Mouse (Mus musculus) lung, postnatal 10 days (tissue): ENCODE results near the gene Ccdc32.
"Not testable (repeated sequence)": the region's sequence is repeated elsewhere in the genome, so short reads cannot be mapped to it uniquely, and the experiment has no call there.

Experiments
- DNase-seq: peaks from one replicate; pipeline ENCODE4 v3.0.0; 2021

Gene Ccdc32

DNA sequence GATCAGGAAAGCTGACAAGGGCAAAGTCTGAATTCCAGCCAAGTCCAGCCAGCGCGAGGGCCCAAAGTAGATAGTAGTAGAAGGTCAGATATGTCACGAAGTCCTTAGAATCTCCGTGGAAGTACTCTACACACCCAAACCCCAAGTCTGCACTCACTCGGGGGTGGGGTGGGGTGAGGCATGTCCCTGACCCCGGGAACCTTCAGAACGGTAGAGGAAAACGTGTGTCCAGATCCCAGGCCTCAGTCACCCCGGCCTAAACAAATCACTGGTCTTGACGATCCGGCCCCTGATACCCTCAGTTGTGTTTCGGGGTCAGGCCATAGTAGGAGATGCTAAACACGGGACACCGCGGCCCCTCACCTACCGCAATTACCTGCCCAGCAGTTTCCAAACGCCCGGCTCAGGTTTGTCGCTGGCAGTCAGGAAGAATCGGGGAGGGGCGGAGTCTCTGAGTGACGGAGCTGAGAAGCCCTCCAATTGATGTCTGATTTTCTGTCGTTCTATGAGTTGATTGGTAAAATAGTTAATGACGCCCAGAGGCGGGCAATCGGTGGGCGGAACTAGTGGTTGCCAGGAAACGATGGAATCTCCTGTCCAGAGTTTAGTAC is at the start of gene Ccdc32:
Gene Ccdc32, minus strand, starts transcription at position 453 of the 611 bp plus-strand sequence.
- peak; percentile 99 for DNase-seq

DNA sequence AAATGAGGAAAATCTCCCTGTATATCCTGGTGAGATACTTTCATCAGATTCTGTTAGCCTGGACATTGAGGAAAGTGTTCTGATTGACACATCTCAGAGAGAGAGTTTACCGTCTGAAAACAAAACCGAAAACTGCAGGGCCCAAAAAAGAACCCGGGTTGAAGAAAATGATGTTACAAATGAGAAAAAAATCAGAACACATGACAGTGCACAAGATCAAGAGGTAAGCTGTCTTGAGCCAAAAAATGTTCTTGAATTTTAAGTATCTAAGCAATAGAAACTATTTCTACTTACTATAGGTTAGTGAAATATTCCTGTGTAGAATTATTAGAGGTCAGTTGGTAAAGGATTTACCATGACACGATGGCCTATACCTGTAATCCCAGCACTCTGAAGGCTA is 43.2 kb upstream of the Ccdc32 start:
- no peak for DNase-seq

DNA sequence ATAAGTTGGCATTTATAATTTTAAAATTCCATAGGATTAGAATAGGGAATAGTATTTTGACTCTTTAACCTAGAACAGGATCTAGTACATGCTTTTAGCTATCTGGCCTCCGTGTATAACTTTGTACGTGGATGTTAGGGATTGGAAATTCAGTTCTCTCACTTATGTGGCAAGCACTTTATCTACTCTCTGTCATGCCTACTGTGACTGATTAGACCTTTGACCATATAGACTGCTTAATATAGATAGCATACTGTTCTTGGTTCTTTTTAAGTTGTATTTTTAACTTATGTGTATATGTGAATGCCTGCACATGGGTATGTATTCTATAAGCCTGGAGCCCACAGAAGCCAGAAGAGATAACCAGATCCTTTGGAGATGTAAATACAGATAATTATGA is 30.9 kb upstream of the Ccdc32 start:
- DNase-seq: no peak

DNA sequence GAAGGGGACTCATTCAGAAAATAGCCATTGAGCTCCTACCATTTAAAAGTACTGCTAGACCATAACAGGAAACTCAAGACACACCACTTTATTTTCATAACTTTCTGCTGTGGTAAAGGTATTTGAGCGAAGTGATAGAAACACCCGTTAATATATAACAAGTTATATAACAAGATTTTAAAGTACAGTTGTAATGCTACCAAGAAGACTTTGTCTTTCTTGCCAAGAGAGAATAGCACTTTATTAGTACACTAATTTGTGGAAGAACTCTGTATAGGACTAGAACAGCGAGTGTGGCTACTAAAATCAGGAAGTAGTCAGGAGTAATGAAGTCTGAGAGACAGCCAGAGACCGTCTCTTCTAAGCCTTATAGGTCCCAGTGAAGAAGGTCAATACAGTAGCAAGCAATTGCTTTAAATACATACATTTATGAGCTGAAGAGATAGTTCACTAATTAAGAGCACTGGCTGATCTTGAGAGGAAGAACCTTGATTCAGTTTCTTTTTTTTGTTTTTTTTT is 21.0 kb upstream of the Ccdc32 start:
- no peak for DNase-seq

DNA sequence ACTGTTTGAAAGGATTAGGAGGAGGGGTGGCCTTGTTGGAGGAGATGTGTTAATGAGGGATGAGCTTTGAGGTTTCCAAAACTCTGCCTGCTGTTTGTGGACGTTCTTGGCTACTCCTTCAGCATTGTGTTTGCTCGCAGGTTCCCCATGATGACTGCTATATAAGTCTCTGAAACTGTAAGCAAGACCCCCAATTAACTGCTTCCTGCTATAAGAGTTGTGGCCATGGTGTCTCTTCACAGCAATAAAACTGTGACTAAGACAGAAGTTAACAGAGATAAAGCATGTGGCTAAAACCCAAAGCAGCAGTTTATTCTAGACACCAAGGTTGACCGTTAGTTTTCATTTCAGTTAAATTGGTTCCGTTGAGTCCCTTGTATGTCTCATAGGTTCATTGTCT is 18.7 kb upstream of the Ccdc32 start:
- DNase-seq: no peak

DNA sequence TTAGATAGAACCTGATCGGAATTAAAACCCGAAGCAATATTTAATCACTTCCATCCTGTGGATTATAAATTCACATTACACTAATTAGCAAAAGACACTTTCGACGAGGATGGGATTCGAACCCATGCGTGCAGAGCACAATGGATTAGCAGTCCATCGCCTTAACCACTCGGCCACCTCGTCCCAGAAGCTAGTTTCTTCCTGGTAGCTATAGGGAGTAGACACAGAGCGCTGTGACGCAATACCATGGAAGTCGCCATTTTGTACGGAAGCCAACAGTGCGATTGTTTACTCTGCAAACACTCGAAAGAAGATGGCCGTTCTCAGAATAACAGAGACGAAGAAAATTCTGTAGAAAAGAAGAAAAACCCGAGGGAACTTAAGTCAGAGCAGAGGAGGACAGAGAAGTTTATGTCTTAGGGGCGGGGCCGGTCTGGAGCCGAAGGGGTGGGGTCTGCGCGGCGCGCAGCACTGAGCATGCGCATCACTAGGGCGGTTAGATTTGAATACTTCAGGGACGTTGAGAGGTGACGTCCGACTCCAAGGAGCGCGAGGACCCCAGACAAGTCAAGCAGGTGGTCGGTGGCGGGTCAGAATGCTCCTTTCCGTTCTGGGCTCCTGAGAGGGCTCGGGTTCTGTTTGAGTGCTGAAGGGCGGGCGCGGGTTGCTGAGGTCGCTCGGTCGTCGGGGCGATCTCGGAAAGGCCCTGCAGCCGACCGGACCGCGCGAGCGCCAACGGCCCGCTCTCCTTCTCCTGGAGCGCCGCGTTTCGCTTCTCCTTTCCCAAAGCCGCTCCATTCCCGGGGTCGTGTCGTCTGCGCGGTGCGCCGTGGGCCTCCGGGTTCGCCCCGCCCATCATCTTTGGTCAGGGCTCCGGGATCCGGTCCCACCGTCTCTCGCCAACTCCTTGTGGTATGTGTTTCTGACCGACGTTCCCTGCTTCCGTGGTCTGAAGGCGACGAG is 17.7 kb upstream of the Ccdc32 start, which contains the start of gene Knl1:
Gene Knl1, plus strand, starts transcription at position 471 of the 963 bp plus-strand sequence.
- DNase-seq: peak; percentile 97

DNA sequence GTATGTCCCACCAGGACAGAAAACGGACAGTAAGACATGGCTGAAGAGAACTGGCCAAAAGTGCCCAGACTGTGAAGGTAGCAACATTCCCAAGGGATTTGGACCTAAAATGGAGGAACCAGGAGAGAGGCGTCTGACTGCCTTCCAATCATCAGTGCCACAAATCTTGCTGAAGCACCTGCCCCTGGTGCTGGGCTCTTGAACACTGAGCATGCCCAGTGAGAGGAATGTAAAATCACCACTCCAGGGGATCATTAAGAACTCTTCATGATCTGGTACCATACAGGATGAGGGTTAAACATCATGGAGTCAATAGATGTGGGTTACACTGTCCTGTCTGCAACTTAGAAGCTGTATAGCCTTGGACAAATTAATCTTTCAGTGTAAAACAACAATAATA is 16.0 kb upstream of the Ccdc32 start:
- DNase-seq: no peak

DNA sequence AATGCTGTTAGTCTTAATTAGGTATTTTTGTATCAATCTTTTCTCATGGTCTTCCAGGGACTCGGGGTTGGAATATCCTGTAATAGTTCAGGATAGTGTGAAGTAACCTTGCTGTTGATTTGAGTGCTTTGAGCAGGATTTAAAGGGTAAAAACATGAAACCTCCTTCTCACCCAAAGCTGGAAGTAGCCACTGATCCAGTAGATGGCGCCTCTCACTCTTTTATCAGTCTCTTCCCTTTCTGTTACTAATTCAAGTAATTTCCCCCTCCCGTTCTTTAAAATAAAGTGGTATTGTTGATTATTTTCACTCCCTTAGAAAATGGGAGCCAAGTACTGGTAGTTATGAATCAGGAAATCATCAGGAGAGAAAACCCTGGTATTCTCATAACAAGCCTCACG is 11.7 kb upstream of the Ccdc32 start:
- peak; percentile 59 for DNase-seq

DNA sequence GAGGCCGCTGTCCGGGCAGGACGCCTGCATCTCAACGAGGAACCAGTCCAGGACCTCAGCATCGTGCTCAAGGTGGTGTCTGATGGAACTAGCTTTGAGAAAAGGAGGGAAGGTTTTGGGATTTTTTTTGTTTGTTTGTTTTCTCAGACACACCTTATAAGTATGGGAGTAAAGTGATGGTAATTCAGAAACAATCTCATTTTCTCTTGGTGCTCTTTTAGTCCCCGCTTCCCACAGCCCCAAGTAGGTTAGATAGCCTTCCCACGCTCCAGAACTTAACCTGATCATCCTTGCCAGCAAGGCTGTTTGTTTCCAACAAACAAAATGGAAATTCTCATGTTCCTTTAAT is 6.2 kb upstream of the Ccdc32 start:
- DNase-seq: no peak

DNA sequence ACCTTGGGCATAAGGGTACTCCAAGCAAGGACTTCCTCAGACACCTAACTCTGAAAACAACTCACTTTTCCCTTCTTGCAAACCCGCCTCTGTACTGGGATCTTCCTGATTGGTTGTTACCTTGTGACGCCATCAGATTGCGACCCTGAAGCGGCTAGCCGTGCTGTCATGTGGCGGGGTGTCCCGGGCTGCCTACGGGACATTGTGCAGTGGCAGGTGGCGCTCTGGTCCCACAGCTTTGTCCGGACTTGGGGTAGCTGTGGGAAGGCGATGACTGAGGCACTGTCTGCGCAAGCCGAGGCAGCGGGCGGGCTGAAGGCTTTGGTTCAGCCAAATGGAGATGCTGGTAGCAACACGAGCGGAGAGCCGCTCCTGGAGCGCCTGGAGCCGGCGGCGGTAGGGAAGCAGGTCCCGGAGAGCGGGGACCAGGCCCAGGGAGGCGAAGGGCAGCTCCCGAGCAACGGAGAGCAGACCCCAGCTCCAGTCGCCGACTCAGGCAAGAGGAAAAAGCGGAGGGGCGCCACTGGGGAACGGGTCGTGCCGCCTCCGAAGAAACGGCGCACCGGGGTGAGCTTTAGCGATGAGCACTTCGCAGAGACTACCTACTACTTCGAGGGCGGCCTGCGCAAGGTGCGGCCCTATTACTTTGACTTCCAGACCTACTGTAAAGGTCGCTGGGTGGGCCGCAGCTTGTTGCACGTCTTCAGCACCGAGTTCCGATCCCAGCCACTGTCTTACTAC is 5.6 kb upstream of the Ccdc32 start, which contains the start of gene Rpusd2:
Gene Rpusd2, plus strand, starts transcription at position 135 of the 741 bp plus-strand sequence.
- peak; percentile 96 for DNase-seq

DNA sequence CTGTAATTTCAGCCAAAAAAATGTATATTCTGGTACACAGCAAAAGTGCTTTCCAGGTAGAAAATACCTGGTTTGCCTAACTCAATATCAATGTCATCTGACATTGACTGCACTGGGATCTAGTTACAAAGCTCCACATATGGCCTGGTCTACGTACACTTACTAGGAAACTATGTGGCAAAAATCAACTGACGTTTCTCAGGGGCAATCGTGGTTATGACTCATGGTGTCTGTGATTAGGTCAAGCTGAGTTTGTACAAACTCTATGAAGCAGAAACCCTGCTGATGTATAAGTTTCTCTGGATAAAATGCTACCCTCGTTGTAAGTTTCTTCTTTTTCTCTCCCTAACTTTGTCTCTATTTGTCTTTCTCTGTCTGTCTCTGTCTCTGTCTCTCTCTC is 3.0 kb upstream of the Ccdc32 start:
- DNase-seq: no peak

DNA sequence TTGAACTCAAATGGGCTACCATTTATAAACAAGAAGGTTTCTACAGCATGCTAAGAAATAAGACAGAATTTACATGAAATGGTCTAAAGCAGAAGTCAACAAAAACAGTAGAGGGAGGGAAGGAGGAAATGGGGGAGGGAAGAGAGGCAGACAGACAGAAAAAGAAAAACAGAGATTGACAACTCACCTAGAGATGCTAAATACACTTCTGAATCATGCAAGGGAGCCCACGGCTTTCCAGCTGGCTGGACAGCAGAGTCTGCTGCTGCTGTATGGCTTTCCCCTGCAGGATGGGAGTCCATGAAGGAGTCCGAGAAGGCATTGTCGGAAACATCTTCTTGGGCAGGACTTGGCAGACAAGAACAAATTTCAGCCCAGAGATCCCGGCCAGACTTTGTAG is 2.2 kb downstream of the Ccdc32 start:
- no peak for DNase-seq

DNA sequence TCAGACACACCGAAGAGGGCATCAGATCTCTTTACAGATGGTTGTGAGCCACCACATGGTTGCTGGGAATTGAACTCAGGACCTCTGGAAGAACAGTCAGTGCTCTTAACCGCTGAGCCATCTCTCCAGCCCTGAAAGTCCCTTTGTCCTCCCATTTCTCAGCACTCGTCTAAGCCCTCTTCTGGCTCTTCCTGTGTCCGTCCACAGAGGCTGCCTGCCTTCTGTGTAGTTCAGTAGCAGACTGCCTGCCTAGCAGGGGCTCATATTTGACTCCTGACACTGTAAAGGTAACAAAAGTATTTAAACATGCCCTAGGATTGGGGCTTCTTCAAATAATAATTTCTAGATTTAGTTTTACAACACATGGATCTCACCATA is 4.0 kb downstream of the Ccdc32 start:
- no peak for DNase-seq

DNA sequence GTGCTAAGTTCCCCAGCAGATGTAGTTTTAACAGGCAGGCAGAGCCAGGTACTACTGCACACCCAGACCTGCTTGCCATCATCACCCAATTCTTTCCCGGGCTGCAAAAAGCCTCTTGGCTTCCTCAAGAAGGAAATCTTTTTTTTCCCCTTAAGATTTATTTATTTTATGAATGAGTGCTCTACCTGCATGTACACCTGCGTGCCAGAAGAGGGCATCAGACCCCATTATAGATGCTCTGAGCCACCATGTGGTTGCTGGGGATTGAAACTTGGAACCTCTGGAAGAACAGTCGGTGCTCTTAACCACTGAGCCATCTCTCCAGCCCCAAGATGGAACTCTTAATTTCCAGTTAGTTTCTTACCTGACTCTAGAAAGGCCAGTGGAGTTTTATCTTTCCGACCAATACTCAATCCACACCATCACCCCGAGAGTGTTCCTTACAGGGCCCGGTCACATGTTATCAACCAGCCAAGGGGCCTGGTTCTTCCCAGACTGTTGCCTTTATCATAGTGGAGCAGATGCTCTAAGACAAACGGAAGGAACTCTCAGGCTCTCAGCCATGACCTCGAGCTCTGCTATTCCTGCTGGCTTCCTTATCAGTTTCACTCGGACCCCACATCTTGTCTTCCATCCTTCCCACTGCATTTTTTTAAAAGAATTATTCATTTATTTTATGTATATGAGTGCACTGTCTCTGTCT is 4.5 kb downstream of the Ccdc32 start:
- no peak for DNase-seq

DNA sequence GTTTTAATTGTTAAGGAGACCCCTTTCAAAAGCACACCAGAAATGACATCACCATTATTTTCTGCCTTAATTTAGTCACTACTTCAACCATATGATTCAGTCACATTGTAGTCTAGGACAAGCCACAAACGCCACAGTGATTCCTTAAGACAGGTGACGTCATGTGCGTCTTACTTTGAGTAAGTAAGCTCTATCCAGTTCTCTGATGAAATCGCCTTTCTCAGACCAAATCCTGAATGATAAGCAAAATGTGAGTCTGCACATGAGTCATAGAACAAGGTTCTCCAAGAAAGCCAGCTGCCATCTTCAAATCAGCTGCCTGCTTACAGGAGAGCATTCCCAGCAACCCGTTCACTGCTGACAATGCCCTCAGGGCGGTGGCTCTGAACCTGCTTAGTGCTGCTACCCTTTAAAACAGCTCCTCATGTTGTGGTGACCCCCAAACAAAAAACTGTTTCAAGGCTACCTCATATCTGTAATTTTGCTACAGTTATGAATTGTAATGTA is 6.0 kb downstream of the Ccdc32 start:
- no peak for DNase-seq

DNA sequence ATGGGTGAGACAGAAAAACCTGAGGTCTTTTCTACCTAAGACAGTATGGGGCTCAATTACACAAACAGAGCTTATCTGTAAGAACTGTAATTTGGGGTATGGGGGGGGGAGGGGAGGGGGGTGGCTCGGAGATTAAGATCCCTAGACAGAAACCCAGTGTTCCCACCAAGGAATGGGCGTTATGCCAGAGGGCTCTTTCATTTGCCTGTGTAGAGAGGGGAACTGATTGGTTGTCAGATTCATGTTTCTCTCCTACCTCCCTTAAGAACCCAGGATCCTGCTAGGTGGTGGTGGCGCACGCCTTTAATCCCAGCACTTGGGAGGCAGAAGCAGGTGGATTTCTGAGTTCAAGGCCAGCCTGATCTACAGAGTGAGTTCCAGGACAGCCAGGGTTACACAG is 9.7 kb downstream of the Ccdc32 start:
- no peak for DNase-seq

DNA sequence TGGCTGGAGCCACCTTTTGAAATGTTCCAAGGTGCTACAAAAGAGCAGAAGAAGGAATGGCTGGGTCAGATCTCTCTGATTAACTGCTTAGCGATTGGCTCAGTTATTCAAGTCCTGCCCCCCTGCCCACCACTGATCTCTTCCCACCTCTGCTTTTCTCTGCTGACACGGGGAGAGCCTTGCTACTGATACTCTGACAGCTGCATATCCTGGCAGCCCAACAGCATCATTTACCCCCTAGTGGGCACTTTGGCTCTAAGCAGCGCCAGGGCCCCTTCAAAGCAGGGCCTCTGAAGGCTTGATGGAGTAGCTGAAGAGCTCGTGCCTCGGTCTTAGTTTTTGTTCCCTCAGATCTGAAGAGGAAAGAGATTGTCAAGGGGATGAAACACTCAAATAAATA is 10.1 kb downstream of the Ccdc32 start:
- peak; percentile 45 for DNase-seq

DNA sequence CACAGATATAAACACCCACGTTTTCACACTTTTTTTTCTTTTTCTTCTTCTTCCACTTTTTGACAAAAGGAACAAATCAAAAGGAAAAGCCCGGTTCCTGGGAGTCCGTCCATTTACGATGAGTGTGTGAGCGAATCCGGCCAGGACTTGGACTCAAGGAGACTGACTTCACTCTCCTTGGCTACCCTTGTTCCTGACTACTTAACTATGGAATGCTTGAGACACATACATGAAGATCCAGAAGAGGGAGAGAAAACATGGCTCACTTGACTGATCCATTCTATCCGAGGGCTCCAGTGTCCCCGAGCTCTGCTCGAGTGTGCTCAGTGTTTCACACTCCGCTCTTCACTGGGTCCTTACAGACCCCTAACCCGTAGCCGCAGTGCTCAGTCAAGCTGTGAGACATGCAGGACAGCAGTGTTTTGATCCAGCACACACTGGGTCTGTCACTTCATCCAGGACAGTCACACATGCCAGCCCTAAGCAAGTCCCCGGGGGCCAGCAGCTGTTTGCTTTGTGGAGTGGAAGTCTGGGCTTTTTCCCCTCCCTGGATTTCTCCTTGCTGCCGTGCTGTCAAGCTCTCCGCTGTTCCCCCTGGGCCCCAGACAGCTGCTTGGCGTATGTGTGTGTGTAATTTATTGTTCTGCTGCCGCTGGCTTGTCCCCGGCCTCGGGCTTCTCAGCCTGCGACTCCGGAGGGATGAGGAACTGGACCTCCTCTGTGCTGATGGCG is 10.6 kb downstream of the Ccdc32 start:
- DNase-seq: peak; percentile 58

DNA sequence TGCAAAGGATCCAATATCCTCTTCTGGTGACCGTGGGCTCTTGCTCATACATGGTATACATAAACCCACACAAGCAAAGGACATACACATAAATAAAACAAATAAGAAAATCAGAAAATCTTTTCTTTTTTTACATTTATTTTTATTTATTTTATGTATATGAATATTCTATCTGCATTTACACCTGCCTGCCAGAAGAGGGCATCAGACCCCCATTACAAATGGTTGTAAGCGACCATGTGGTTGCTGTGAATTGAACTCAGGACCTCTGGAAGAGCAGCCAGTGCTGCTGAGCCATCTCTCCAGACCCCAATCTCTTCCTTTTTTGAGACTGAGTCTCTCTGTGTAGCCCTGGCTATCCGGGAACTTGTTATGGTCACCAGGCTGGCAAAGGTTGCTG is 11.5 kb downstream of the Ccdc32 start:
- DNase-seq: no peak

DNA sequence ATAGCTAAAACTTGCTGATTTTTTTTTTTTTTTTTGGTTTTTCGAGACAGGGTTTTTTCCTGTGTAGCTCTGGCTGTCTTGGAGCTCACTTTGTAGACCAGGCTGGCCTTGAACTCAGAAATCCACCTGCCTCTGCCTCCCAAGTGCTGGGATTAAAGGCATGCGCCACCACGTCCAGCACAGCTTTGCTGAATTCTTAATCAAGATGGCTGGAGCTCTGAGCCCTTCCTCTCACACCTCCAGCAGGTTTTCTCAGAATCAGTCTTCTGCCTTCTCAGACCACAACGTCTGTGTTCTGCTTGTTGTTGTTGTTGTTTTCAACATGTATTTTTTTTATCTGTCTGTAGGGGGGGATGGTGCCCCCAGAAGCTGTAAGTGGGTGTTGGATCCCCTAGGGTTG is 12.9 kb downstream of the Ccdc32 start:
- not testable (repeated sequence) for DNase-seq

DNA sequence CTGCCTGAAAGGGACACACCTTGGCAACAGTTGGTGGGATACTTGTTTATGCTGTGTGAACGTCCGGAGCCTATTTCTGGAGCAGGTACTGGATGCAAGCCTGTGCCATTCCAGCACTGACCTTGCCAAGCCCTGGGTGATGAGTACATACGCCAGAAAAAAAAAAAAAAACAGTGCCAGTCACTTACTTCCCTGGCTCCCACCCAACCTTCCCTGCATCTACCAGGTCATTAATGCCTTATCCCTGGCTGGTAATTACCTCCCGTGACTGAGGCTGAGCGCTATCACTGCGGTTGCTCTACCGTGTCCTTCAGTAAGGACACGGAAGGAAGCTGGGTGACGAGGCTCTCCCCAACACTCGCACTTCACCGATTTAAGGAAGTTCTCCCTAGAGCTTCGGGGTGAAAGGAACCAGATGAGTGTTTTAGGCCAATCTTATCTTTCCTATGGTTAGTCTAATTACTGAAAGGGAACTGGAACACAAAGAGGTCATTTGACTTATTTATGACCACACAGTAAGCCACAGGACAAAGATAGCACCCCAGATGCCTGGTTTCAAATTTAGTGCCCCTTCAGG is 13.5 kb downstream of the Ccdc32 start:
- no peak for DNase-seq
